Mouse (Mus musculus) myocyte (in vitro differentiated cells): ENCODE results near the gene Adcy10. TPM values are rescaled to one million over a fixed set of nuclear protein-coding genes. Genes with fewer than 3 reads are reported as not detected.

Experiments
- H3K27me3 ChIP-seq: one replicate; pipeline ENCODE4 v1.6.1; 2011; ENCODE audit not compliant: control insufficient read depth, insufficient read depth, insufficient read length
- H3K36me3 ChIP-seq: one replicate; pipeline ENCODE4 v1.6.1; 2011; ENCODE audit not compliant: control insufficient read depth, insufficient read depth
- H3K4me2 ChIP-seq: one replicate; pipeline ENCODE4 v1.6.1; 2011; ENCODE audit warnings: low read depth, control low read depth
- H3K4me3 ChIP-seq: one replicate; pipeline ENCODE4 v1.5.1; 2011; ENCODE audit warnings: mild to moderate bottlenecking, control low read depth, moderate library complexity
- H3K79me2 ChIP-seq: one replicate; pipeline ENCODE4 v1.6.1; 2011; ENCODE audit not compliant: control insufficient read depth, insufficient read depth
- H3ac ChIP-seq: one replicate; pipeline ENCODE4 v1.6.1; 2011; ENCODE audit not compliant: control insufficient read depth, insufficient read length
- CEBPB ChIP-seq: IDR thresholded peaks from 2 replicates; pipeline ENCODE4 v1.6.1; 2011; ENCODE audit warnings: mild to moderate bottlenecking, moderate library complexity; ENCODE audit not compliant: poor library complexity, insufficient read depth, severe bottlenecking
- E2F4 ChIP-seq: IDR thresholded peaks from one replicate; pipeline ENCODE4 v1.6.1; 2011; ENCODE audit warnings: mild to moderate bottlenecking, control low read depth, moderate library complexity; ENCODE audit not compliant: insufficient read depth
- MAX ChIP-seq: IDR thresholded peaks from one replicate; pipeline ENCODE4 v1.6.1; 2011; ENCODE audit warnings: low read depth, mild to moderate bottlenecking, control low read depth
- MYOD1 ChIP-seq, 3 experiments: IDR thresholded peaks; one replicate each; pipeline ENCODE4 v1.6.1; 2011; ENCODE audit warnings: control low read depth in 2 of 3, low read depth in 2 of 3, mild to moderate bottlenecking in 2 of 3, moderate library complexity in 1 of 3; ENCODE audit not compliant: insufficient read length in 2 of 3, control insufficient read depth in 1 of 3
- MYOG ChIP-seq, 3 experiments: IDR thresholded peaks; one replicate each; pipeline ENCODE4 v1.6.1; 2011; ENCODE audit warnings: control low read depth in 2 of 3, low read depth in 2 of 3, mild to moderate bottlenecking in 2 of 3; ENCODE audit not compliant: insufficient read length in 2 of 3, control insufficient read depth in 1 of 3, insufficient read depth in 1 of 3
- POLR2A ChIP-seq: IDR thresholded peaks from one replicate; pipeline ENCODE4 v1.6.1; 2011; ENCODE audit warnings: low read depth, mild to moderate bottlenecking, control low read depth, moderate library complexity; ENCODE audit not compliant: insufficient read length
- POLR2AphosphoS2 ChIP-seq: IDR thresholded peaks from one replicate; pipeline ENCODE4 v1.6.1; 2011; ENCODE audit warnings: low read depth, control low read depth; ENCODE audit not compliant: insufficient read length
- REST ChIP-seq: IDR thresholded peaks from one replicate; pipeline ENCODE4 v1.6.1; 2011; ENCODE audit warnings: mild to moderate bottlenecking, control low read depth, moderate library complexity; ENCODE audit not compliant: insufficient read depth, insufficient read length
- SRF ChIP-seq: IDR thresholded peaks from one replicate; pipeline ENCODE4 v1.6.1; 2011; ENCODE audit warnings: low read depth; ENCODE audit not compliant: control insufficient read depth, insufficient read length
- TCF12 ChIP-seq: IDR thresholded peaks from one replicate; pipeline ENCODE4 v1.6.1; 2011; ENCODE audit warnings: mild to moderate bottlenecking, control low read depth; ENCODE audit not compliant: poor library complexity, insufficient read depth, severe bottlenecking
- TCF3 ChIP-seq: IDR thresholded peaks from one replicate; pipeline ENCODE4 v1.6.1; 2011; ENCODE audit warnings: low read depth, control low read depth; ENCODE audit not compliant: insufficient read length
- USF1 ChIP-seq: IDR thresholded peaks from one replicate; pipeline ENCODE4 v1.6.1; 2011; ENCODE audit warnings: low read depth, mild to moderate bottlenecking, control low read depth, moderate library complexity
- polyA plus RNA-seq: library from polyadenylated mRNA; unstranded; fragments of >200 nt; fragmentation: generic; extraction: Trizol; gene quantifications from one replicate; pipeline ENCODE4 v1.2.1, GENCODE M21; 2012; ENCODE audit warnings: missing spikeins

Gene Adcy10
- polyA plus RNA-seq, 1 experiment: not detected

DNA sequence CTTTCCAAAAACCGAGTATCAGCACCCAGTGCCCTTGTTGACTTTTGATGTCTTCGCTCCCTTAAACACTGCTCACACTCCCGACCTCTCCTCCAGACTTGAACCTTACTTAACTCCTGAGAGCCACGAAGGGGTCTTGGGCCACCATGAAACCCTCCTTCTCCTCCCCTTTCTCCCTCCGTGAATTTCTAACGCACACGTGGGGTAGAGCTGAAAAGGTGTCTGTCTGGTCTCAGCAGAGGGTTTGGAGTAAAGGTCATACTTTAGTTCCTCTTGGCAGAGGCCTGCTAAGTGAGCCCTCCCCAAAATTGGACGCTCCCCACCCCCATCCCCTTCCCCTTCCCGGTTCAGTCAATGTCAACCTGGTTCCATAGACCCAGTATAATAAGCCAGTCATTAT, 23.3 kb upstream of the Adcy10 start:
- H3K36me3 ChIP-seq: no peaks in the 10 kb centered on the region
- TF ChIP-seq USF1: no peak
- TF ChIP-seq POLR2AphosphoS2: no peak
- TF ChIP-seq TCF3: no peak
- TF ChIP-seq POLR2A: no peak
- no peak for TF ChIP-seq MYOD1 (IDR thresholded peaks at IDR 0.05; ENCODE audit: control insufficient read depth in 1 of 3, insufficient read length in 2 of 3, low read depth in 2 of 3)
- no peak for TF ChIP-seq MYOG (IDR thresholded peaks at IDR 0.05; ENCODE audit: control insufficient read depth in 1 of 3, insufficient read depth in 1 of 3, insufficient read length in 2 of 3, low read depth in 2 of 3)
- TF ChIP-seq REST: no peak
- TF ChIP-seq E2F4: no peak
- no peak for TF ChIP-seq SRF
- no peak for TF ChIP-seq MAX
- TF ChIP-seq TCF12: no peak
- TF ChIP-seq CEBPB: no peak
- peak overlapping the region; percentile 81 for H3K4me3 ChIP-seq
- H3K27me3 ChIP-seq: no peaks in the 10 kb centered on the region
- H3ac ChIP-seq: peak overlapping the region; percentile 92
- H3K79me2 ChIP-seq: peaks cover 33% of the 10 kb centered on the region
- H3K4me2 ChIP-seq: peak overlapping the region; percentile 92

DNA sequence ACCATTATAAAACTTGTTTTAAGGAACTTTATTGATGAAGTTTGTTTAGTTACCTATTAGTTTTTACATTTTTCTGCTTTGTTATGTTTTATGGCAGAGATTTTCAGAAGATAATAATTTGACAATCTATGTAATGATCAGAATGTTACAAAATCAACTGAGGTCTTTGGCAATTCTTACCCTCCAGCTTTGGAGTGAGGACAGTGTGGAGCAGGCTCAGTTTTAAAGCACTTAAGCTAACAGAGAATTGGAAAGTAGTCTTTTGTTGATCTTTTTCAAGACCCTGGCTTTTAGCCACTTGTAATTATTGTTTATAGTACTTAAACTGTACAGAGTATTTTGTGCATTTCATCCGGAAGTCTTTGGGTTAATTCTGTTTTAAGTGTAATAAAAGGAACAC, 22.1 kb upstream of the Adcy10 start:
- Histone ChIP-seq H3K4me2 (peak overlapping the region; percentile 30), H3K79me2 (peaks cover 30% of the 10 kb centered on the region), H3ac (no peak overlapping the region), H3K4me3 (no peak overlapping the region), H3K36me3 (no peaks in the 10 kb centered on the region), H3K27me3 (no peaks in the 10 kb centered on the region)
- TF ChIP-seq POLR2A (no peak), SRF (no peak), CEBPB (no peak), E2F4 (no peak), TCF3 (no peak), MYOD1 (IDR thresholded peaks at IDR 0.05; ENCODE audit: control insufficient read depth in 1 of 3, insufficient read length in 2 of 3, low read depth in 2 of 3) (no peak), TCF12 (no peak), MAX (no peak), POLR2AphosphoS2 (no peak), MYOG (IDR thresholded peaks at IDR 0.05; ENCODE audit: control insufficient read depth in 1 of 3, insufficient read depth in 1 of 3, insufficient read length in 2 of 3, low read depth in 2 of 3) (no peak), USF1 (no peak), REST (no peak)

DNA sequence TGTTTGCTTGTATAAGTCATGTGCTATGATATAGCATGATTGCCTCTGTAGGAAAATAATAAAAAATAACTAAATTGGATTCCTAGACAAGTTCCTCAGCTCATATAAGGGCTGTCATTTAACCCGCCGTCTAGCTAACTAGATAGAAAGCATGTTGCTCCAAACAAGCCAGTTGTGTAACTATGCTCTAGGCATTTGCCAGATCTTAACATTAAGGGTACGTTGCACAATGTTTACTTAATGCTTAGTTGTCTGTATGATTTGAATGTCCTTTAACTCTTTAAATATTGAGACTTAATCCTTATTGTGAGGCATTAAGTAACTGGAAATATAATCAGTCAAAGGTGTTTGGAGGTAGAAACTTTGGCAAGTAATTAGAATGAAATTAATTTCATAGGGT, 20.4 kb upstream of the Adcy10 start:
- Histone ChIP-seq H3ac (no peak overlapping the region), H3K79me2 (peaks cover 13% of the 10 kb centered on the region), H3K36me3 (no peaks in the 10 kb centered on the region), H3K27me3 (no peaks in the 10 kb centered on the region), H3K4me3 (no peak overlapping the region), H3K4me2 (no peak overlapping the region)
- TF ChIP-seq TCF12 (no peak), POLR2A (no peak), MYOG (IDR thresholded peaks at IDR 0.05; ENCODE audit: control insufficient read depth in 1 of 3, insufficient read depth in 1 of 3, insufficient read length in 2 of 3, low read depth in 2 of 3) (no peak), MAX (no peak)

DNA sequence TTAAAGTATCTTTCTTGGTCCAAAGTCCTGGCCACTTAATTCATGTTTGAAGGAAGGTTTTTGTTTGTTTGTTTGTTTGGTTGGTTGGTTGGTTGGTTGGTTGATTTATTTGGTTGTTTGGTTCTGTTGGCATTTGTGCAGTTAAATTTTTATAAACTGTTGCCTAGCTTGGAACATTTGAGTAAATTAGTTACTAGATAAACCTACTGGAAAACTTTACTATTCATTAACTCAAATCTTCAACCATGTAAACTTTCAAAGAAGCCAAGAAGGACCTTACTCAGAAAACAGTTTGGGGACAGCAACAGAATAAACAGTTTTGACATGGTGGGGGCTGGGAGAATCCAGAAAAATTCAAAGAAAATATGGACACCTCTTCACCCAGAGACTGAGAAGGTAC, 16.0 kb upstream of the Adcy10 start:
- TF ChIP-seq USF1 (no peak), TCF12 (no peak), MAX (no peak), MYOD1 (IDR thresholded peaks at IDR 0.05; ENCODE audit: control insufficient read depth in 1 of 3, insufficient read length in 2 of 3, low read depth in 2 of 3) (no peak), MYOG (IDR thresholded peaks at IDR 0.05; ENCODE audit: control insufficient read depth in 1 of 3, insufficient read depth in 1 of 3, insufficient read length in 2 of 3, low read depth in 2 of 3) (no peak), E2F4 (no peak), REST (no peak), TCF3 (no peak), POLR2AphosphoS2 (no peak), SRF (no peak), POLR2A (no peak), CEBPB (no peak)
- no peak overlapping the region for H3K4me2 ChIP-seq
- H3K4me3 ChIP-seq: no peak overlapping the region
- H3K27me3 ChIP-seq: no peaks in the 10 kb centered on the region
- no peaks in the 10 kb centered on the region for H3K36me3 ChIP-seq
- no peak overlapping the region for H3ac ChIP-seq
- H3K79me2 ChIP-seq: peaks cover 6% of the 10 kb centered on the region

DNA sequence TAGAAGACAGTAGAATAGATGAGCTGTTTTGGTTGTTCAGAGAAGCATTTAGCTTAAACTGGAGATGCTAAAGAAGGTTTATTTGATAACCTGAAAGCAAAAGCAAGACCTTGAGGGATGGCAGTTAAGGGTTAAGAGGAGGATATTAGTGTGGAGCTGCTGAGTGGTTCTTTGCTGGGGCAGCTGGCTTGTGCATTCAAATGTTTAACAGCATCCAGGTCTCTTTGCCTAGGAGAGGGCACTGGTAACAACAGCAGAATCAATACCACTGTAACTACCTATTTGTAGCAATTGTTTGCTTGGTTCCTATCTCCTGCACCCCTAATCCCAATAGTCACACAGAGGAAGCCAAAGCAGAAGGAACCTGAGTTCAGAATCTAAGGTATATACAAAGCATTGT, 15.3 kb upstream of the Adcy10 start:
- TF ChIP-seq REST: no peak
- TF ChIP-seq POLR2A: no peak
- TF ChIP-seq CEBPB: no peak
- TF ChIP-seq POLR2AphosphoS2: no peak
- no peak for TF ChIP-seq MAX
- no peak for TF ChIP-seq TCF12
- no peak for TF ChIP-seq MYOG (IDR thresholded peaks at IDR 0.05; ENCODE audit: control insufficient read depth in 1 of 3, insufficient read depth in 1 of 3, insufficient read length in 2 of 3, low read depth in 2 of 3)
- TF ChIP-seq TCF3: no peak
- no peak for TF ChIP-seq E2F4
- no peak for TF ChIP-seq SRF
- TF ChIP-seq MYOD1 (IDR thresholded peaks at IDR 0.05; ENCODE audit: control insufficient read depth in 1 of 3, insufficient read length in 2 of 3, low read depth in 2 of 3): no peak
- TF ChIP-seq USF1: no peak
- H3ac ChIP-seq: no peak overlapping the region
- H3K79me2 ChIP-seq: peaks cover 6% of the 10 kb centered on the region
- no peaks in the 10 kb centered on the region for H3K27me3 ChIP-seq
- H3K4me2 ChIP-seq: no peak overlapping the region
- no peak overlapping the region for H3K4me3 ChIP-seq
- H3K36me3 ChIP-seq: no peaks in the 10 kb centered on the region
